Mouse (Mus musculus) CH12F3 (cell line): Measurements from ENCODE around the gene Pde11a.

Experiments
- in situ Hi-C: fragments of 300-500 bp; cut with MboI; formaldehyde crosslinking; loops from 2 replicates; pipeline ENCODE4 v1.14.3; 2020; ENCODE audit warnings: low sequenced_read_pairs

Gene Pde11a

GRCm38 (mm10) chr2:75964512-75964911 lies 374.1 kb downstream of the Pde11a start:
- in situ Hi-C loops: loop anchor here (25.0 kb wide), 1 partner anchor 352 kb away; no protein-coding TSS in a partner anchor

DNA sequence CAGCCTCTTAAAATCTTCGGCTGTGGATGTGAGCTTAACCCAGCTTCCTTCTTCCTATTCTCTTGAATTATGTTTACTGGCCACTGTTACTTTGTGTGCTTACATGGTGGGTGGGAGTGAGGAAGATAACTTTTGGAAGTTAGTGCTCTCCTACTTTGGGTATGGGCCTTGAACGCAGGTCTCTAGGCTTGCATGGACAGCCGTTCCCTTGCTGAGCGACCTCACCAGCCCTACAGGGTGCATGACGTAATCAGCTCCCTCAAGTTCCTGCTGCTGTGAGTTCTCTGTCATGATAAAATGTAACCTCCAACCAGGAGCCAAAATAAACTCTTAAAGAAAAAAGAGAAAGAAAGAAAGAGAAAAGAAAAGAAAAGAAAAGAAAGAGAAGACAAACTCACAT lies 374.5 kb downstream of the Pde11a start:
- in situ Hi-C loops: loop anchor here (25.0 kb wide), 1 partner anchor 352 kb away; no protein-coding TSS in a partner anchor

GRCm38 (mm10) chr2:75963211-75963840 lies 375.2 kb downstream of the Pde11a start:
- in situ Hi-C loops: loop anchor here (25.0 kb wide), 1 partner anchor 351 kb away; no protein-coding TSS in a partner anchor

DNA sequence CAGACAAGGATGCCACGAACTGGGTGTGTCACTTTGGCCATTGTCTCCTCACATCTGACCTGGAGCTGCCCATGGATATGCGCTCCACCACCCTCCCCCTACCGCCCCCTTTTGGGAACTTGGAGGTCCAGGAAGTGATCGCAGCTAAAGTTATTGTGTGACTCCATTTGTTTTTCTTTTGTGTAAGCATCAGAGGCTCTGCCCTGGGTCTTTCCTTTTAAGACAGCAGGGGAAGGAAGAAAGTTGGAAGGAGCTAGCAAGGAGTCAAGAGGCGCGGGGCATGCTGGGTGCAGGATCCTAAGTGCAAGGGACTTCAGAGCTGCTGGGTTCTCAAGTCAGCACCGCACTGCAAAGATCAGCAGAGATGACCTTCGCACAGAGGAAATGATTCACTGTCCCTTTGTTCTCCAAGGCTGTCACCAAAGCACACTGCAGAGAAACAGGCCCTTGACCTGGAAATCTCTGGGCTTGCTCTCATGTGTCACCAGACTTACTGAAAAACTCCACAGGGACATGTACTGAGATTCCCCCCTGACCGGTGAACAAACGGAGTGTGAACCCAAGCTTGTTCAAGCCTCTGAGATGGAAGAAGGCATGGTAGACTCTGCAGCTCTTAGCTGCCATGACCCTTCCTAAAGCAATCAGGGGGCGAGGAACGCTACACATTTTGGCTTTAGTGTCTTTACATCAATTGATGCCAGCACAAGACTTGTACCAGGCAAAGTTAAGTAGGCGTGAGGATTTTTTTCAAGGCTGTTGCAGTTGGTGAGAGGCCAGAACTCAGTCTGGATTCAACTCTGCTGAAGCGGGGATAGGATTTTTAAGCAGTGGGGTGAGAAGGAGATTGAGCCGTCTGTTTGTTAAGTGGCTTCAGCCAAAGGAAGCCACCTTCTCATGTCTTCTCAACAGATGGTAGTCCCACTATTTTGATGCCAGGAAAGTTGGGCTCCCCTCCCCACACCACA lies 377.9 kb downstream of the Pde11a start:
- in situ Hi-C loops: loop anchor here (25.0 kb wide), 1 partner anchor 348 kb away; no protein-coding TSS in a partner anchor

DNA sequence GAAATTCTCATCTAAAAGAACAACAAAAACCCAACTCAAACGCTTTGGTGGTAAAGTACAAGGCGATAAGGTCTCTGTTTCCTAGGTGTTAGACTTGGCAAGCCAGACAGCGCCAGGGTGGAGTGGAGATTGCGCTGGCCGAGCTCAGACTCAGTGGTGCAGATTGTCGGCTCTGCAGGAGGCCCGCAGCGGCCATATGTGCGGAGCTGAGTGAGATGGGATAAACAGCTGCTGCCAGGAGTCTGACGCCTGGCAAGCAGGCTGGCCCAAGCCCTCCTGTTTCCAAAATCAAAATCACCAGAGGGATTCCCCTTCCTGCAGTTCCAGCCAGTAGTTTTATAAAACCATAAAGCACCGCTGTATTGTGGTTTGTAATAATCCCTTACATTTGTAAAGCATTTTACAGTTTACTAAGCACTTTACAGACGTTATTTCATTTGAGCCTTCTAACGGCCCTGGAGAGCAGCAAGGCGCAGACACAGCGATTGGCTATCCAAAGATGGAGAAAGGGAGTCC lies 378.7 kb downstream of the Pde11a start:
- in situ Hi-C loops: loop anchor here (25.0 kb wide), 1 partner anchor 348 kb away; no protein-coding TSS in a partner anchor

GRCm38 (mm10) chr2:75959183-75959849 lies 379.3 kb downstream of the Pde11a start:
- in situ Hi-C loops: loop anchor here (25.0 kb wide), 1 partner anchor 347 kb away; no protein-coding TSS in a partner anchor

DNA sequence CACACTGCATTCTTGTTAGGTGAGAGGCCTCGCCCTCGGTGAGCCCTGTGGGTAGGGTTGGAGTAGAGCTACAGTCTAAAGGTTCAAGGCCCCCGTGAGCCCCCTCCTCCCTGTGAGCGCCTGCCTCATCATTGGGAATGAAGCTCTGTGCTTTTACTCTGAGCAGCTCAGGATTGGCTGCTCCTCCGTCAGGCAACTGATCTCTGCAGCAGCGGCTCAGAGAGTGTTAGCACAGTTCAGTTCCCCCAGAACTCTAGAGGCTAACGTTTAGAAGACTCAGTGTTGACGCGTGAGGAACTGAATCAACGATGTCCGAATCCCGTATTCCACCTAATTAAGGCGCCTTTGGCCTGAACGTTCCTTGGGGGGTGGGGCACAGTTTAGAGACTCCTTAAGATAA lies 382.9 kb downstream of the Pde11a start:
- in situ Hi-C loops: loop anchor here (25.0 kb wide), 1 partner anchor 343 kb away; no protein-coding TSS in a partner anchor

- in situ Hi-C loops: loop anchor here (25.0 kb wide), 1 partner anchor 341 kb away; no protein-coding TSS in a partner anchor
Measured at GRCm38 (mm10) chr2:75953320-75953719, 385.3 kb downstream of the Pde11a start.

GRCm38 (mm10) chr2:75950685-75951084 lies 387.9 kb downstream of the Pde11a start:
- in situ Hi-C loops: loop anchor here (25.0 kb wide), 1 partner anchor 338 kb away; no protein-coding TSS in a partner anchor
